Mouse (Mus musculus) skeletal muscle tissue, adult 2 months (tissue): ENCODE results near the gene Calm2.

Experiments used
- DNase-seq: peaks from one replicate; pipeline ENCODE4 v3.0.0-alpha.2; 2012; ENCODE audit warnings: low read depth, low spot score

Gene Calm2

GRCm38 (mm10) chr17:87446767-87447611 is at the start of gene Calm2:
Calm2 (minus strand) TSS chr17:87446935.
- peak; percentile 98 for DNase-seq

GRCm38 (mm10) chr17:87495504-87495903 is 48.8 kb upstream of the Calm2 start:
- DNase-seq = no peak

- no peak for DNase-seq
These were observed 47.6 kb upstream of the Calm2 start for GRCm38 (mm10) chr17:87494310-87494709.

GRCm38 (mm10) chr17:87492286-87492685 is 45.6 kb upstream of the Calm2 start:
- no peak for DNase-seq

GRCm38 (mm10) chr17:87490295-87490694 is 43.6 kb upstream of the Calm2 start:
- no peak for DNase-seq

GRCm38 (mm10) chr17:87485751-87486150 is 39.0 kb upstream of the Calm2 start:
- DNase-seq = no peak

- DNase-seq = no peak
These were observed 36.1 kb upstream of the Calm2 start for GRCm38 (mm10) chr17:87482867-87483266.

- DNase-seq = peak; percentile 55
These were observed 31.8 kb upstream of the Calm2 start for GRCm38 (mm10) chr17:87478569-87478968.

GRCm38 (mm10) chr17:87477611-87478010 is 30.9 kb upstream of the Calm2 start:
- no peak for DNase-seq

- DNase-seq = no peak
These were observed 28.6 kb upstream of the Calm2 start for GRCm38 (mm10) chr17:87475356-87475755.

- no peak for DNase-seq
These were observed 27.7 kb upstream of the Calm2 start for GRCm38 (mm10) chr17:87474501-87474795.

GRCm38 (mm10) chr17:87473736-87474500 is 27.2 kb upstream of the Calm2 start:
- peak; percentile 29 for DNase-seq

GRCm38 (mm10) chr17:87473441-87473735 is 26.7 kb upstream of the Calm2 start:
- no peak for DNase-seq

GRCm38 (mm10) chr17:87472879-87473278 is 26.1 kb upstream of the Calm2 start:
- DNase-seq = no peak

GRCm38 (mm10) chr17:87471661-87472060 is 24.9 kb upstream of the Calm2 start:
- no peak for DNase-seq

- no peak for DNase-seq
These were observed 24.1 kb upstream of the Calm2 start for GRCm38 (mm10) chr17:87470797-87471196.

- no peak for DNase-seq
These were observed 23.5 kb upstream of the Calm2 start for GRCm38 (mm10) chr17:87470282-87470681.

GRCm38 (mm10) chr17:87469428-87469827 is 22.7 kb upstream of the Calm2 start:
- DNase-seq = no peak

- DNase-seq = no peak
These were observed 21.9 kb upstream of the Calm2 start for GRCm38 (mm10) chr17:87468616-87469015.

- DNase-seq = no peak
These were observed 14.8 kb upstream of the Calm2 start for GRCm38 (mm10) chr17:87461499-87461896.

GRCm38 (mm10) chr17:87460669-87461498 is 14.1 kb upstream of the Calm2 start:
- peak; percentile 90 for DNase-seq
